Mouse (Mus musculus) CD4-positive helper T cell, adult 2 months (primary cell): ENCODE measurements at regions not wholly inside any gene's neighbourhood (a gene's known extent, or its start where the extent isn't known, plus 50 kb on each side); places are given as distances from the start of the nearest gene placed in this dataset.
A peak's percentile ranks its signal among the peaks of the same experiment; 100 is the strongest.

Experiments
- DNase-seq: peaks from one replicate; pipeline ENCODE4 v3.0.0-alpha.2; 2012; ENCODE audit warnings: low read depth, missing footprints, low spot score

DNA sequence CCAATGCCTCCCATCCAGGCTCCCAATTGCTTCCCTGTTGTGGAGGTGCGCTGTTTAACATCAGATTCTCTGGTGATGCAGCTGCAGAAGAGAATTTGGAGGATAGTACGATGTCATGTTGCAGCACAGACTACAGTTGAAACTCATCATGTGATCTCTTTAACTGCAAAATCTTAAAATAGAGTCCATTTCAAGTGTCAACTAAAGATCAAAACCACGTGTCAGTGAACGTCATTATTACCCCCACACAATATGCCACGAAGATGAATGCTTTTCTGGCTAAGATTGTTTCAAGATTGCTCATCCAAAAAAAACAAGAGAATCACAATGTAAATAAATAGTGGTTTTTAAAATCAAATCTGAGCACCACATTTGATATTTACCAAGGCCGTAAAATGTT lies 343.7 kb upstream of the Fam98a start:
- no peak for DNase-seq

- DNase-seq, result peak; percentile 4
Observed at GRCm38 (mm10) chr17:75894934-75895333, 343.2 kb upstream of the Fam98a start.

DNA sequence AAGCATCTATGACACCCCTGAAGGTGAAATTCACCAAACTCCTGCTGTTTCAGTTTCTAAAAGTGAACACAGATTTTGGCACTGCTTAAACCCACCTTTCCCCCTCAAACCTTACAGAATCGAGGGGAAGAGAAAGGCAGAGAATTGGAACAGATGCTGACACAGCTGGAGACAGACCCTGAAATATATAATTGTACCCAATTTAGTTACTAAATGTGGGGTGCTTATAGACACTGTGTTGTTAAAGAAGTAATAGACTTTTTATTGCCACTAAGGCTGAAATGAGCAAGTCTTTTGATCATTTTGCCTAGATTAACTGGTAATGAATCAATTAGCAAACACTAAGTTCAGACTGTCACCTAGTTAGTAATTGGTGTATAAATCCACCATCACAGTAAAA lies 341.8 kb upstream of the Fam98a start:
- no peak for DNase-seq

DNA sequence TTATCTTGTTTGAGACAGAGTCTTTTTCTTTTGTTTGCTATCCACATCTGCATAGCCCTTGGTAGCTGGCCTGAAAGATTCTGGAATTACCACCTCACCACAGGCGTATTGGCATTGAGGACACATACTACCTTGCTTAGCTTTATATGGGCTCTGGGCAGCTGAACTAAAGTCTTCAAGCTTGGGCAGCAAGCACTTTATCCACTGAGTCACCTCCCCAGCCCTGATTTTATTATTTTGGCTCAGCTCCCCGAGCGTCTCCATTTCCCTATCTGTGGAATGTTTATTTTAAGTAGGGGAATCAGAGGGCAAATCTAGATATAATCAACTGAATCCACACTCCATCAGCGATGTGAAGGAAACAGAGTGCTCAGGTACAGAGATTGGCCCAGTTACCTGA lies 340.4 kb upstream of the Fam98a start:
- DNase-seq, result no peak

- no peak for DNase-seq
Observed at GRCm38 (mm10) chr17:75891564-75891963, 339.8 kb upstream of the Fam98a start.

- no peak for DNase-seq
Observed at GRCm38 (mm10) chr17:75877848-75878247, 326.1 kb upstream of the Fam98a start.

DNA sequence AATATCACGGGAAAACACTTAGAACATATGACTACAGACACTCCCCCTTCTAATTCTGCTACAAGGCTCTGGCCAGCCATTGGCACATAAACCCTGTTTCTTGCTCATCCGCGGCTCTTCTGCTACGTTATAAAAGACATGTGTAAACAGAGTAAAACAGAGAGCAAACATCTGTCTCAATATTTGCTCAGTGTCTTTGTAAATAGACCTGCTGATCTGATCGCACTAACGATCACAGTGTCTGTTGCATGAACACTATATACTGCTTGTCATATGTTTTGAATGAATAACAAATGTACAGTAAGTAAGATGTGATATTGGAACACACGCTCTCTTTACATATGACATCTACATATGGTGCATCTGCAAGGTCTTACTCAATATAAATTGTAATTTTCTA lies 325.1 kb upstream of the Fam98a start:
- no peak for DNase-seq

DNA sequence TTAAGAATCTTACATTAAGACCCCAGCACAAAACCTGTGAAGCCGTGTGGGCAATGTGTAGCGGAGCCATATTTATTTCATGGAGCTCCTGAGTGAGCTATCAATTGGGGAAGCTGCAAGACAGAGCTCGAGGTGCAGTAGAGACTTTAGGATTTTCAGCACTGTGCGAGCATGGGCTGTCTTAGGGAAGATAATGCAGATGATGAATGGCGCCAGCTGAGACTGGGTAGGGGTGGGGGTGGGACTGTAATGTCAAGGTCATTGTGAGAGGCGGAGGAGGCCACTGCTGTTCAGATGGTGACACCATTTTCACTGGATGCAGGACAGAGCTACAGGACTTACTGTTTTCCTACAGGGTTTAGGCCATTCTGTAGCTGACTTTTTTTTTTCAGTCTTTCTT lies 322.8 kb upstream of the Fam98a start:
- DNase-seq, result no peak

GRCm38 (mm10) chr17:75870492-75870891 lies 318.7 kb upstream of the Fam98a start:
- DNase-seq, result no peak

- DNase-seq, result no peak
Observed at GRCm38 (mm10) chr17:75857015-75857414, 305.3 kb upstream of the Fam98a start.

GRCm38 (mm10) chr17:75815997-75816626 lies 264.4 kb upstream of the Fam98a start:
- DNase-seq, result no peak

- no peak for DNase-seq
Observed at GRCm38 (mm10) chr17:75812163-75812562, 260.4 kb upstream of the Fam98a start.

DNA sequence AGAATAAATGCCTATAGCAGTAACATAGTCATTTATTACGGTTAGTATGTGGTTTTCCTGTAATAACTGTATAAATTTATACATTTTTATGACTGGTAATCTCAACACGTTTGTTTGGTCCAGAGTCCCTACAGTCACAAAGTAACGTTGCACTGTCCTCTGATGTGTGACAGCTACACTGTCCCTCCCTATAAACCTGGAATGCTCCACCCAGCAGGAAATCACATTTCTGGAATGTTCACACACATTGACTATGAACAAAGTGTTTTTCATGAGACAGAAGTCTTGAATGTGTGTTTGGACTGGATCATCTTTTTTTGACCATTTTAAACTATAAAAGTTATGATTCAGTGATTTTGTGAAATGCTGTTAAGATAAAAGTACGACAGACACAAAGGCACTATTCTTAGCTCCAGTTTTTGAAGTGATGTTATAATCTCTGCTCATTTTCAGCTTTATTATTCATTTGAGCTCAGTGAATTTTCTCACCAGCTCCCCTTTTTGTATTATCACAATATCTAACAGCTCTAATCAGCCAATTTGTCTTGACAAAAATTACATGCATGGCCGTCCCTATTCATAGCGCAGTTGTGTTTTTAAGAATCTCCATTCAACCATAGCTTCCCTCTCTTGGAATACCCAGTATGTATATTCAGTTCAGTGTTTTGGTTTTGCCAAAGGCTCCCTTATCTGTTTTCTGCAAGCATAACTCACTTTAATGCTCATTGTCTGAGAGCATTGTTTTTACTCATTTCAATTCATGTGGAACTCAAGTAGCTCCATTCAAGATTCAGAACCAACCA lies 257.0 kb upstream of the Fam98a start:
- no peak for DNase-seq

DNA sequence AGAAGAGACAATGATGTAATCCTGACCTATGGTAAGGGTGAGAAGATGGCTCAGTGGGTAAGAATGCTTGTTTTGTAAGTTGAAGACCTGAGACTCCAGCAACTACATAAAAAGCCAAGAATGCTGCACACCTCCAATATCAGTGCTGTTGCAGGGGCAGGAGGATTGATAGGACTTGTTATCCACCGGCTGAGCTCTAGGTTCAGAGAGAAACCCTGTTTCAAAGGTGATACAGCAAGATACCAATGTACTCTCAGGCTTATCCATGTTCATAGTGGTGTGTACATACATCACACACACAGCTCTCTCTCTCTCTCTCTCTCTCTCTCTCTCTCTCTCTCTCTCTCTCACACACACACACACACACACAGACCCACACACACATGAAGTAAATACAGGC lies 256.3 kb upstream of the Fam98a start:
- DNase-seq, result no peak

GRCm38 (mm10) chr17:75804358-75804757 lies 252.6 kb upstream of the Fam98a start:
- no peak for DNase-seq

DNA sequence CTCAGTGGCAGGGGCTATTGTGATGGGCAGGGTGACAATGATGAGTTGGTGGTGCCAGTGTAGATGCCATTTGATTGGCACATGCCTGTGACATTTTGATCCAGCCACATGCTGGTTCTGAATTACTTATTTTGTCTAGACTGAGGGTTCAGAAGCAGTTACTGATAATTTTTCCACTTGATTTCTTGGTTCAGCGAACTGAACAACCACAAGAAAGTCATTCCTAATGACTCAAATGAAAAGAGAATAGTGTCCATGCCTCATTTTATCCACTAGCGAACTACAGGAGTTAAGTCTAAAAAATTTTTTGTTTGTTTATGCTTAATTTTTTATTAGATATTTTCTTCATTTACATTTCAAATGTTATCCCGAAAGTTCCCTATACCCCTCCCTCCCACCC lies 244.6 kb upstream of the Fam98a start:
- no peak for DNase-seq

DNA sequence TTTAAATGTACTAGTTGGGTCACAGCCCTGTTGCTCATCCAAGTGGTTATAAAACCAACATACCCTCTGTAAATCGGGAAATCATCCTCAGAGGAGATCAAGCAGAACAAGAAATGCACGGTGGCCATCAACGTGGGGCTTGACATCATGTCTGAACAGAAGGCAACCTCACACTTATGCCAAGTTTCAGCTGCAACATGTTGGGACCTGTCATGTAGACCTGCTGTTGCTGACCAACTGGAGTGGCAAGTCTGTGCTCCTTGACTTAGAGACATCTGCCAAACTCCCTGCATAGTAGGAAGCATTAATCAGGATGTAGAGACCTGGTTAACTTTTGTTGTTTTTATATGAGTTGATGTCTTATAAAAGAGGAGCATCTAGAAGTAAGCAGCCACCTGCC lies 244.0 kb upstream of the Fam98a start:
- no peak for DNase-seq

- no peak for DNase-seq
Observed at GRCm38 (mm10) chr17:75779770-75780169, 228.0 kb upstream of the Fam98a start.

- DNase-seq, result no peak
Observed at GRCm38 (mm10) chr17:75776611-75777010, 224.9 kb upstream of the Fam98a start.

GRCm38 (mm10) chr17:75775518-75775917 lies 223.8 kb upstream of the Fam98a start:
- no peak for DNase-seq

DNA sequence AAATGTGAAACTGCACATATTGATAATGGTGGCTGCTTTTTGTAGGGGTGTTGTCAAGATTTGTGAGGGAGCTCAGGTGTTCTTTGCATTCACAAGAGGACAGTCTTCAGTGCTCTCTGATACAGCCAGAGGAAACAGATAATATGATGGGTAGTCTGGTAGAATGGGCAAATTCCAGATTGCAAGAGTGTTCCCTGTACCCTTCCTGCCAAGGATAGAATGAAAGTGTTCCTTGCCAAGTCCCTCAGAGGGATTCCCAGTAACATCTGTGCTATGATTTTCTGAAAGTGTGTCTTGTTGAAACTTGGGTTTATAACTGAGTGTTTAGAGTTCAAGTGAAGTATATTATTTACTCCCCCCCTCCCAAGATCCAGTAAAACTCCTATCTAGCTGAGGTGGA lies 221.1 kb upstream of the Fam98a start:
- no peak for DNase-seq

DNA sequence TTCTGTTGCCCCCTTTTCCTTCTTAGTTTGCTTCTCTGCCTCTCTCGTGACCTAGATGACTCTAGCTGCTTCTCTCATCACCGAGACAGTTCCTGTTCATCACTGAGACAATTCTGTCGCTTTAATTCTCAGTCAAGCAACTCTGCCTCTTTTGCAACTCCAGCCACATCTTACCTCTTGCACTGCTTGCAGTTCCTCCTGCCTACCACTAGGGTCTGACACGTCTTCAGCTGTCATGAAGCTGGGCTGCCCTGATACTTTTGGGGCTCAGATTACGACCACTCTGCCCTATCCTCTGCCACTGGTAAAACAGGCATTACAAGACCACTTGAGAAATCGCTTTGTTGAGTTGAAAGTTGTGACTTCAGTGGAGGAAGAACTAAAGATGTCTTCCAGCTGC lies 216.9 kb upstream of the Fam98a start:
- no peak for DNase-seq

DNA sequence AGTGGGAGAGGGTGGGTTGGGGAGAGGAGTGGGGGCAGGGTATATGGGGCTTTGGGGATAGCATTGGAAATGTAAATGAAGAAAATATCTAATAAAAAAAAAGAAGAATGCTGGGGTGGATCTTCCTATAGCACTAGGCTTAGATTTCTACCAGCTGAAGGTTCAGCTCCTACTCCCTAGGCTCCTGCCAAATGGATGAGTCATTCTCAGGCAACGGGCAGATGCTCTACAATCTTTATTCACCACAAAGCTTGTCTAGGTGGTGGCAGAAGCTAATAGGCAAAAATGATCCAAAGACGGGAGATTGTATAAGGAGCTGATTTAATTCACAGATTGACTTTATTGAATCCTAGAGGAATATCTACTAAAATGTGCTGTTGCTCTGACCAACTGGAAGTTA lies 211.6 kb upstream of the Fam98a start:
- no peak for DNase-seq
